Mouse (Mus musculus) intestine, embryonic 16.5 days (tissue): ENCODE results near the gene Mlx. TPM values are rescaled to one million over a fixed set of nuclear protein-coding genes. Genes with fewer than 3 reads are reported as not detected.

Source experiments
- ATAC-seq: fragments of 200-750 bp; cut with Nextera tagmentation; 2 replicates; pipeline ENCODE4 v1.8.0; 2017; ENCODE audit warnings: moderate TSS enrichment, moderate library complexity
- H3K27ac ChIP-seq: fragments of 300-500 bp; sonication (generic); 2 replicates; pipeline ENCODE4 v1.5.1; 2014; ENCODE audit warnings: mild to moderate bottlenecking, low read length
- H3K27me3 ChIP-seq: fragments of 300-500 bp; sonication (generic); replicated peaks from 2 replicates; pipeline ENCODE4 v1.6.1; 2014; ENCODE audit warnings: low read length, control low read depth, mixed read lengths; ENCODE audit not compliant: control insufficient read depth, insufficient read depth
- H3K36me3 ChIP-seq: fragments of 300-500 bp; sonication (generic); 2 replicates; pipeline ENCODE4 v1.6.1; 2014; ENCODE audit warnings: low read length, control low read depth; ENCODE audit not compliant: control insufficient read depth, insufficient read depth
- H3K4me1 ChIP-seq: fragments of 300-500 bp; sonication (generic); 2 replicates; pipeline ENCODE4 v1.6.1; 2014; ENCODE audit warnings: low read length, control low read depth, mixed read lengths; ENCODE audit not compliant: control insufficient read depth, insufficient read depth
- H3K4me2 ChIP-seq: fragments of 300-500 bp; sonication (generic); 2 replicates; pipeline ENCODE4 v1.6.1; 2014; ENCODE audit warnings: low read depth, low read length, control low read depth
- H3K4me3 ChIP-seq: fragments of 300-500 bp; sonication (generic); 2 replicates; pipeline ENCODE4 v1.5.1; 2014; ENCODE audit warnings: mild to moderate bottlenecking, low read length
- H3K9ac ChIP-seq: fragments of 300-500 bp; sonication (generic); 2 replicates; pipeline ENCODE4 v1.6.1; 2014; ENCODE audit warnings: low read depth, low read length
- H3K9me3 ChIP-seq: fragments of 300-500 bp; sonication (generic); 2 replicates; pipeline ENCODE4 v1.6.1; 2016; ENCODE audit warnings: low read length, control low read depth; ENCODE audit not compliant: control insufficient read depth
- WGBS: fragments of 180-500 bp; shearing (Covaris S2); extraction: QIAGEN DNeasy Blood & Tissue Kit; methylation state at CpG from one replicate; pipeline ENCODE4 v1.1.7; 2014; 5-methylcytosine and 5-hydroxymethylcytosine counted together
- polyA plus RNA-seq: library from polyadenylated mRNA; unstranded; fragments of >200 nt; fragmentation: Nextera tagmentation; extraction: Ambion mirVana; gene quantifications from 2 replicates; pipeline ENCODE4 v1.2.1, GENCODE M21; 2015

The Mlx gene
- polyA plus RNA-seq, 1 experiment from 2014 or later = 78.6 TPM

DNA sequence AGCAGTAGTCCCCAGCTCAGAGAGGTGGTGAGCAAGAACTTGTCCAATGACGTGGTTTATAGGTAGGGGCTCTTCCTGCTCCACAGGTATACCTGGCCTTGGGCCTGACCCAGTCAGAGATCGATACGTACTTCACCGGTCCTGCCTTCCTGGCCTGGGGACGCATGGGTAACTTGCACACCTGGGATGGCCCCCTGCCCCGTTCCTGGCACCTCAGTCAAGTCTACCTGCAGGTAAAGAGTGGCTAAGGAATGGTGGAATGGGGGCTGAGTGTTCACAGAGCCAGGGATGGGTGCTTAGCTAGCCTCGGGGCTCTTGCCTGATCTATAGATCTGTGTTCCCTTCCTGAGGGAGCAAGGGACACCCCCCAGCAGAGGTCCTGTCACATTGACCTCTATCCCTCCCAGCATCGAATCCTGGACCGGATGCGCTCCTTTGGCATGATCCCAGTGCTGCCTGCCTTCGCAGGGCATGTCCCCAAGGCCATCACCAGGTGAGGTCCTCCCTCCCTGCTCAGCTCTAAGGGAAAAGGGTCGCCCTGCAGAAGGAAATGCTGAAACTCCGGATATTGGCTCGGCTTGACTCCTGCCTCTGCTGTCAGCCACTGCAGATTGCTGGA lies 15.2 kb upstream of the Mlx start:
- Histone ChIP-seq H3K4me3 (no peak overlapping the region), H3K36me3 (no peaks in the 10 kb centered on the region), H3K9me3 (no peaks in the 10 kb centered on the region), H3K27ac (no peak overlapping the region), H3K4me2 (no peak overlapping the region), H3K4me1 (peaks cover 3% of the 10 kb centered on the region; the same call in 1 of the 2 replicates), H3K9ac (no peak overlapping the region), H3K27me3 (no peaks in the 10 kb centered on the region)
- WGBS = 76% methylated on average over 14 of the region's 14 CpGs
- no peak for ATAC-seq

GRCm38 (mm10) chr11:101078121-101078520 lies 9.0 kb upstream of the Mlx start, which contains the start of gene Hsd17b1:
TSS of gene Hsd17b1 (plus strand) at chr11:101078411.
- H3K9ac ChIP-seq = no peak within 1 kb of the TSS
- H3K9me3 ChIP-seq = no peaks in the 10 kb centered on the region
- ATAC-seq = no peak
- H3K4me1 ChIP-seq = peaks cover 9% of the 10 kb centered on the region
- H3K4me3 ChIP-seq = no peak within 1 kb of the TSS
- no peak within 1 kb of the TSS for H3K27ac ChIP-seq
- peaks cover 33% of the 10 kb centered on the region for H3K27me3 ChIP-seq
- H3K36me3 ChIP-seq = no peaks in the 10 kb centered on the region
- H3K4me2 ChIP-seq = no peak within 1 kb of the TSS
- WGBS = 76% methylated on average over 9 of the region's 9 CpGs

DNA sequence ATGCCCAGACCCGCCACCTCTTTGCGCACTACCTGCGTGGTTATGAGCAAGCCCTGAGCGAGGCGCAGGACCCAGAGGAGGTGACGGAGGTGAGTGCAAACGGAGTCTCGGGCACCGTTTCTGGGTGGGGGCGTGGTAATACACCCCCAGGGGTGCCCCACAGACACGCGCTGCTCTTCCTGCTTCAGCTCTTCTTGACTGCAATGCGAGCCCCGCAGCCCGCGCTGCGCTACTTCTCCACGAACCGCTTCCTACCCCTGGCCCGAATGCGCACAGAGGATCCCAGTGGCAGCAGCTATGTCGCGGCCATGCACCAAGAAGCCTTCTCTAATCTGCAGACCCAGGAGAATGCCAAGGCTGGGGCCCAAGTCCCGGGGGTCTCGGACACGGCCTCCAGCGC lies 7.3 kb upstream of the Mlx start:
- Histone ChIP-seq H3K4me3 (peak overlapping the region; percentile 21), H3K9me3 (no peaks in the 10 kb centered on the region), H3K27ac (no peak overlapping the region), H3K4me2 (peak overlapping the region; percentile 16; the same call in 1 of the 2 replicates), H3K36me3 (no peaks in the 10 kb centered on the region; the same call in 1 of the 2 replicates), H3K9ac (0 out of 2 replicates have a peak overlapping the region, but pooled peaks have one; percentile 26), H3K27me3 (peaks cover 33% of the 10 kb centered on the region), H3K4me1 (peaks cover 17% of the 10 kb centered on the region)
- 5% methylated on average over 27 of the region's 27 CpGs for WGBS
- ATAC-seq = no peak

DNA sequence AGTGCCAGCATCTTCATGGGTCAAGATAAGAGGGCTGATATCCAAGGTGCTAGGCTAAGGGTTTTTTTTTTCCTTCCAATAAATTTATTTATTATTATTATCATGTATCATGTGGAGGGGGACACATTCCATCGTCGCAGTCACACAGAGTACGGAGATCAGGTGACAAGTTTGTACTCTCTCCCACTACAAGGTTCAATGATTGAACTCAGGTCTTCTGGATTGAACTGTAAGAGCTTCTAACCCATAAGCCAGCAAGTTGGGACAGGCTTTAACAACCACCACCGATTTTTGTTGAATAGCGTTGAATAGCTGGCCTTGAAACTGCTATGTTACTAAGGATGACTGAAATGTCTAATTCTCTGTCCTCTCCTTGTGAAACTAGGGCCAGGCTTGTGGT lies 6.7 kb upstream of the Mlx start:
- Histone ChIP-seq H3K27me3 (peaks cover 33% of the 10 kb centered on the region), H3K9ac (no peak overlapping the region), H3K27ac (no peak overlapping the region), H3K4me3 (no peak overlapping the region), H3K4me2 (no peak overlapping the region), H3K4me1 (peaks cover 17% of the 10 kb centered on the region), H3K36me3 (no peaks in the 10 kb centered on the region; the same call in 1 of the 2 replicates), H3K9me3 (no peaks in the 10 kb centered on the region)
- 64% methylated on average over 5 of the region's 5 CpGs for WGBS
- ATAC-seq = no peak

- WGBS = 5% methylated on average over 10 of the region's 10 CpGs
- H3K9me3 ChIP-seq = no peaks in the 10 kb centered on the region
- H3K27me3 ChIP-seq = peaks cover 33% of the 10 kb centered on the region
- H3K9ac ChIP-seq = peak overlapping the region; percentile 56
- H3K27ac ChIP-seq = peak overlapping the region; percentile 74
- peak overlapping the region; percentile 89 for H3K4me3 ChIP-seq
- no peaks in the 10 kb centered on the region; the same call in 1 of the 2 replicates for H3K36me3 ChIP-seq
- no peak for ATAC-seq
- H3K4me2 ChIP-seq = peak overlapping the region; percentile 53
- H3K4me1 ChIP-seq = peaks cover 29% of the 10 kb centered on the region
Observed at GRCm38 (mm10) chr11:101081659-101082058, 5.4 kb upstream of the Mlx start.

GRCm38 (mm10) chr11:101082208-101083082 lies 4.6 kb upstream of the Mlx start, which contains the start of gene Coasy:
TSS of gene Coasy (plus strand) at chr11:101082565.
- peak within 1 kb of the TSS; percentile 89 for H3K4me3 ChIP-seq
- H3K9me3 ChIP-seq = no peaks in the 10 kb centered on the region
- H3K9ac ChIP-seq = peak within 1 kb of the TSS; percentile 93
- ATAC-seq = peak; percentile 90
- peak within 1 kb of the TSS; percentile 88 for H3K27ac ChIP-seq
- peak within 1 kb of the TSS; percentile 96 for H3K4me2 ChIP-seq
- peaks cover 30% of the 10 kb centered on the region for H3K4me1 ChIP-seq
- no peaks in the 10 kb centered on the region; the same call in 1 of the 2 replicates for H3K36me3 ChIP-seq
- under 1% methylated on average over 51 of the region's 51 CpGs for WGBS
- H3K27me3 ChIP-seq = peaks cover 33% of the 10 kb centered on the region

DNA sequence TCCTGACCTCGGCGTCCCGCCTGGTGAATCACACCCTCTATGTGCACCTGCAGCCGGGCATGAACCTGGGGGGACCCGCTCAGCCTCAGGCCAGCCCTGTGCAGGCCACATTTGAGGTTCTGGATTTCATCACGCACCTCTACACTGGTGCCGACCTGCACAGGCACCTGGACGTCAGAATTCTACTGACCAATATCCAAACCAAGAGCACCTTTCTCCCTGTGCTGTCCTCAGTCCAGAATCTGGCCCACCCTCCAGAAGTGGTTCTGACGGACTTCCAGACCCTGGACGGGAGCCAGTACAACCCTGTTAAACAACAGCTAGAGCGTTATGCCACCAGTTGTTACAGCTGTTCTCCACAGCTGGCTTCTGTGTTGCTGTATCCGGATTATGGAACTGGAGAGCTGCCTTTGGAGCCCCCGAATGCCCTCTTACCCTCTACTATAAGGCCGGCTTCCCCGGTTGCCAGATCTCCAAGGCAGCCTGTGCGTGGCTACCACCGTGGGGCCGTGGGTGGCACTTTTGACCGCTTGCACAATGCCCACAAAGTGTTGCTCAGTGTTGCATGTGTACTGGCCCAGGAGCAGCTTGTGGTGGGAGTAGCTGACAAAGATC lies 3.9 kb upstream of the Mlx start:
- WGBS = 31% methylated on average over 19 of the region's 19 CpGs
- peak overlapping the region; percentile 88 for H3K27ac ChIP-seq
- H3K4me3 ChIP-seq = peak overlapping the region; percentile 89
- ATAC-seq = no peak
- H3K27me3 ChIP-seq = peaks cover 27% of the 10 kb centered on the region
- H3K4me1 ChIP-seq = peaks cover 37% of the 10 kb centered on the region
- no peaks in the 10 kb centered on the region for H3K9me3 ChIP-seq
- peak overlapping the region; percentile 93 for H3K9ac ChIP-seq
- peak overlapping the region; percentile 96 for H3K4me2 ChIP-seq
- no peaks in the 10 kb centered on the region; the same call in 1 of the 2 replicates for H3K36me3 ChIP-seq

DNA sequence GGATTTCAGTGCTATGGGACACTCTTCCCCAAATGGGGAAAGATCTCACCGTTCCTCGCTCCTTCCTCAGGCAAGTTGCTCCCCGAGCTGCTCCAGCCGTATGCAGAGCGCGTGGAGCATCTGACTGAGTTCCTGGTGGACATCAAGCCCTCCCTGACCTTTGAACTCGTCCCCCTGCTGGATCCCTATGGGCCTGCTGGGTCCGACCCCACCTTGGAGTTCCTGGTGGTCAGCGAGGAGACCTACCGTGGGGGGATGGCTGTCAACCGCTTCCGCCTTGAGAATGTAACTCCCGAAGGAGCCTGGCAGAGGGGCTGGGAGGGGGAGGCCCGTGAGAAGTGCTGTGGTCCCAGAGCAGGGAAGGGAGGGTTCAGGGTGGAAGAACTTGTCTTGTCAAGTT lies 2.8 kb upstream of the Mlx start:
- H3K4me1 ChIP-seq = peaks cover 38% of the 10 kb centered on the region
- H3K36me3 ChIP-seq = peaks cover under 1% of the 10 kb centered on the region; the same call in 1 of the 2 replicates
- no peak overlapping the region for H3K4me3 ChIP-seq
- H3K27ac ChIP-seq = no peak overlapping the region
- no peak overlapping the region for H3K4me2 ChIP-seq
- H3K9me3 ChIP-seq = no peaks in the 10 kb centered on the region
- H3K9ac ChIP-seq = 0 out of 2 replicates have a peak overlapping the region, but pooled peaks have one; percentile 2
- peaks cover 17% of the 10 kb centered on the region for H3K27me3 ChIP-seq
- ATAC-seq = no peak
- WGBS = 83% methylated on average over 14 of the region's 14 CpGs

- no peak overlapping the region for H3K4me2 ChIP-seq
- no peak overlapping the region for H3K4me3 ChIP-seq
- no peak for ATAC-seq
- no peak overlapping the region for H3K9ac ChIP-seq
- no peak overlapping the region for H3K27ac ChIP-seq
- peaks cover 11% of the 10 kb centered on the region for H3K27me3 ChIP-seq
- WGBS = 93% methylated on average over 12 of the region's 12 CpGs
- H3K9me3 ChIP-seq = no peaks in the 10 kb centered on the region
- H3K36me3 ChIP-seq = peaks cover 6% of the 10 kb centered on the region; the same call in 1 of the 2 replicates
- peaks cover 35% of the 10 kb centered on the region for H3K4me1 ChIP-seq
Observed at GRCm38 (mm10) chr11:101084811-101085210, 2.3 kb upstream of the Mlx start.
